8 mouse cellular contexts compared by ENCODE assay signal in genomic region chr2:25179566-25180217, GRCm38 (mm10). TPM values are rescaled to one million over a fixed set of nuclear protein-coding genes. Genes with fewer than 3 reads are reported as not detected.
DNase-seq lines count a peak whose midpoint lies in the region; ATAC-seq lines count a peak whose summit lies in the region.

No protein-coding gene starts in this region.

- peak overlapping the region; percentile 96 for H3K4me2 ChIP-seq in liver, embryonic 11.5 days
- peak overlapping the region; percentile 84 for H3K4me2 ChIP-seq in embryonic facial prominence, embryonic 15.5 days (replicated peaks)
- H3K4me2 ChIP-seq in intestine, embryonic 16.5 days (ENCODE audit: low read depth, low read length) = peak overlapping the region; percentile 84
- H3K4me2 ChIP-seq in neural tube, embryonic 14.5 days (ENCODE audit: low read depth, low read length) = peak overlapping the region; percentile 82

- peaks cover 45% of the 10 kb centered on the region for H3K4me1 ChIP-seq in liver, embryonic 11.5 days (replicated peaks; ENCODE audit: control insufficient read depth, insufficient read depth, low read length)
- H3K4me1 ChIP-seq in embryonic facial prominence, embryonic 15.5 days = peaks cover 59% of the 10 kb centered on the region
- H3K4me1 ChIP-seq in intestine, embryonic 16.5 days (ENCODE audit: control insufficient read depth, insufficient read depth, low read length) = peaks cover 41% of the 10 kb centered on the region
- peaks cover 20% of the 10 kb centered on the region for H3K4me1 ChIP-seq in neural tube, embryonic 14.5 days (ENCODE audit: control insufficient read depth, insufficient read depth, low read length)

- no peak overlapping the region for H3K27ac ChIP-seq in liver, embryonic 11.5 days (ENCODE audit: low read depth, low read length)
- peak overlapping the region; percentile 88 for H3K27ac ChIP-seq in embryonic facial prominence, embryonic 15.5 days (replicated peaks)
- peak overlapping the region; percentile 75 for H3K27ac ChIP-seq in intestine, embryonic 16.5 days (ENCODE audit: low read length)
- H3K27ac ChIP-seq in neural tube, embryonic 14.5 days (ENCODE audit: low read depth, low read length) = peak overlapping the region; percentile 58

- WGBS in liver, embryonic 11.5 days = 61% methylated on average over 15 of the region's 15 CpGs
- 33% methylated on average over 15 of the region's 15 CpGs for WGBS in embryonic facial prominence, embryonic 15.5 days
- WGBS in intestine, embryonic 16.5 days = 35% methylated on average over 15 of the region's 15 CpGs
- 10% methylated on average over 15 of the region's 15 CpGs for WGBS in neural tube, embryonic 14.5 days

- no peak overlapping the region for H3K4me3 ChIP-seq in liver, embryonic 11.5 days (ENCODE audit: low read depth, low read length)
- peak overlapping the region; percentile 56 for H3K4me3 ChIP-seq in embryonic facial prominence, embryonic 15.5 days (replicated peaks)
- H3K4me3 ChIP-seq in intestine, embryonic 16.5 days (ENCODE audit: low read length) = peak overlapping the region; percentile 62
- H3K4me3 ChIP-seq in neural tube, embryonic 14.5 days (ENCODE audit: low read depth, low read length) = peak overlapping the region; percentile 63

- H3K9ac ChIP-seq in liver, embryonic 11.5 days (ENCODE audit: low read depth, low read length) = no peak overlapping the region
- no peak overlapping the region for H3K9ac ChIP-seq in embryonic facial prominence, embryonic 15.5 days
- peak overlapping the region; percentile 58; the same call in 1 of the 2 replicates for H3K9ac ChIP-seq in intestine, embryonic 16.5 days (ENCODE audit: low read depth, low read length)
- H3K9ac ChIP-seq in neural tube, embryonic 14.5 days (replicated peaks; ENCODE audit: low read depth, low read length) = no peak overlapping the region

- no peak for DNase-seq in liver, embryonic 11.5 days (ENCODE audit: low spot score)
- no peak for DNase-seq in liver
- DNase-seq in thymus, postnatal 10 days (ENCODE audit: low spot score in 2 of 2) = no peak
- no peak for DNase-seq in adrenal gland, postnatal 10 days
- no peak for DNase-seq in kidney, adult 18-20 months

- ATAC-seq in liver, embryonic 11.5 days (replicated peaks; ENCODE audit: low FRiP score) = no peak
- ATAC-seq in embryonic facial prominence, embryonic 15.5 days (ENCODE audit: insufficient number of reproducible peaks, low FRiP score, low TSS enrichment, low read depth) = no peak
- peak; percentile 1; the same call in 1 of the 2 replicates for ATAC-seq in intestine, embryonic 16.5 days
- no peak for ATAC-seq in neural tube, embryonic 14.5 days (ENCODE audit: low read depth)

- H3K36me3 ChIP-seq in liver, embryonic 11.5 days (ENCODE audit: control insufficient read depth, insufficient read depth, low read length) = no peaks in the 10 kb centered on the region
- H3K36me3 ChIP-seq in embryonic facial prominence, embryonic 15.5 days = no peaks in the 10 kb centered on the region
- H3K36me3 ChIP-seq in intestine, embryonic 16.5 days (ENCODE audit: control insufficient read depth, insufficient read depth, low read length) = no peaks in the 10 kb centered on the region
- H3K36me3 ChIP-seq in neural tube, embryonic 14.5 days (ENCODE audit: control insufficient read depth, insufficient read depth, low read length) = no peaks in the 10 kb centered on the region

- peaks cover 66% of the 10 kb centered on the region for H3K27me3 ChIP-seq in liver, embryonic 11.5 days (replicated peaks; ENCODE audit: control insufficient read depth, insufficient read depth, low read length)
- H3K27me3 ChIP-seq in embryonic facial prominence, embryonic 15.5 days = peaks cover 83% of the 10 kb centered on the region
- H3K27me3 ChIP-seq in intestine, embryonic 16.5 days (replicated peaks; ENCODE audit: control insufficient read depth, insufficient read depth, low read length) = peaks cover 15% of the 10 kb centered on the region
- no peaks in the 10 kb centered on the region for H3K27me3 ChIP-seq in neural tube, embryonic 14.5 days (ENCODE audit: control insufficient read depth, insufficient read depth, low read length)

- H3K9me3 ChIP-seq in liver, embryonic 11.5 days (ENCODE audit: control insufficient read depth, low read length) = no peaks in the 10 kb centered on the region
- H3K9me3 ChIP-seq in embryonic facial prominence, embryonic 15.5 days (replicated peaks) = no peaks in the 10 kb centered on the region
- H3K9me3 ChIP-seq in intestine, embryonic 16.5 days (ENCODE audit: control insufficient read depth, low read length) = no peaks in the 10 kb centered on the region
- no peaks in the 10 kb centered on the region for H3K9me3 ChIP-seq in neural tube, embryonic 14.5 days (ENCODE audit: control insufficient read depth, low read length)

RNA-seq across cellular contexts. Expression of gene Nrarp, which starts 0.9 kb away (rescaled TPM):
- 6.5 and 7.6 TPM in 2 replicates for polyA plus RNA-seq in liver, embryonic 11.5 days (2014; fragmentation: Nextera tagmentation; extraction: Ambion mirVana)
- 26.8 and 26.9 TPM in 2 replicates for polyA plus RNA-seq in embryonic facial prominence, embryonic 15.5 days (2015; fragmentation: Nextera tagmentation; extraction: Ambion mirVana)
- polyA plus RNA-seq in intestine, embryonic 16.5 days (2015; fragmentation: Nextera tagmentation; extraction: Ambion mirVana) = 11.0 and 14.4 TPM in 2 replicates
- 10.7 and 15.1 TPM in 2 replicates for polyA plus RNA-seq in neural tube, embryonic 14.5 days (2014; fragmentation: Nextera tagmentation; extraction: Ambion mirVana)
- total RNA-seq in adrenal gland, postnatal 10 days (2021) = 10 to 100 TPM; 15.1 to 15.5 TPM

RNA-seq across cellular contexts. Expression of gene Tor4a, which starts 17.0 kb away (rescaled TPM):
- 12.1 and 13.1 TPM in 2 replicates for polyA plus RNA-seq in liver, embryonic 11.5 days (2014; fragmentation: Nextera tagmentation; extraction: Ambion mirVana)
- polyA plus RNA-seq in embryonic facial prominence, embryonic 15.5 days (2015; fragmentation: Nextera tagmentation; extraction: Ambion mirVana) = 9.3 and 10.5 TPM in 2 replicates
- 23.0 and 23.4 TPM in 2 replicates for polyA plus RNA-seq in intestine, embryonic 16.5 days (2015; fragmentation: Nextera tagmentation; extraction: Ambion mirVana)
- 0.88 and 1.4 TPM in 2 replicates for polyA plus RNA-seq in neural tube, embryonic 14.5 days (2014; fragmentation: Nextera tagmentation; extraction: Ambion mirVana)
- total RNA-seq in adrenal gland, postnatal 10 days (2021) = 10 to 100 TPM; 13.9 to 19.5 TPM

RNA-seq across cellular contexts. Expression of gene Nelfb, which starts 31.6 kb away (rescaled TPM):
- 85.3 and 86.3 TPM in 2 replicates for polyA plus RNA-seq in liver, embryonic 11.5 days (2014; fragmentation: Nextera tagmentation; extraction: Ambion mirVana)
- 114 and 115 TPM in 2 replicates for polyA plus RNA-seq in embryonic facial prominence, embryonic 15.5 days (2015; fragmentation: Nextera tagmentation; extraction: Ambion mirVana)
- 99.9 and 102 TPM in 2 replicates for polyA plus RNA-seq in intestine, embryonic 16.5 days (2015; fragmentation: Nextera tagmentation; extraction: Ambion mirVana)
- 74.7 and 86.2 TPM in 2 replicates for polyA plus RNA-seq in neural tube, embryonic 14.5 days (2014; fragmentation: Nextera tagmentation; extraction: Ambion mirVana)
- total RNA-seq in adrenal gland, postnatal 10 days (2021) = 10 to 100 TPM; 46.3 to 48.8 TPM

RNA-seq across cellular contexts. Expression of gene Stpg3, which starts 34.7 kb away (rescaled TPM):
- 0.29 TPM in 1 of 2 replicates, not detected in the other for polyA plus RNA-seq in liver, embryonic 11.5 days (2014; fragmentation: Nextera tagmentation; extraction: Ambion mirVana)
- not detected in 2 replicates for polyA plus RNA-seq in embryonic facial prominence, embryonic 15.5 days (2015; fragmentation: Nextera tagmentation; extraction: Ambion mirVana)
- polyA plus RNA-seq in intestine, embryonic 16.5 days (2015; fragmentation: Nextera tagmentation; extraction: Ambion mirVana) = not detected in 2 replicates
- not detected in 2 replicates for polyA plus RNA-seq in neural tube, embryonic 14.5 days (2014; fragmentation: Nextera tagmentation; extraction: Ambion mirVana)
- total RNA-seq in adrenal gland, postnatal 10 days (2021) = not detected

RNA-seq across cellular contexts. Expression of gene Fam166a, which starts 38.9 kb away (rescaled TPM):
- 0.45 TPM in 2 replicates for polyA plus RNA-seq in liver, embryonic 11.5 days (2014; fragmentation: Nextera tagmentation; extraction: Ambion mirVana)
- polyA plus RNA-seq in embryonic facial prominence, embryonic 15.5 days (2015; fragmentation: Nextera tagmentation; extraction: Ambion mirVana) = 0.77 TPM in 1 of 2 replicates, not detected in the other
- polyA plus RNA-seq in intestine, embryonic 16.5 days (2015; fragmentation: Nextera tagmentation; extraction: Ambion mirVana) = 0.12 and 0.62 TPM in 2 replicates
- 0.91 TPM in 1 of 2 replicates, not detected in the other for polyA plus RNA-seq in neural tube, embryonic 14.5 days (2014; fragmentation: Nextera tagmentation; extraction: Ambion mirVana)
- not detected for total RNA-seq in adrenal gland, postnatal 10 days (2021)
